In genomic region chr5:148808426-148808825, GRCm38 (mm10) we compare ENCODE assay signal across 9 mouse cellular contexts.
DNase-seq lines count a peak whose midpoint lies in the region; ATAC-seq lines count a peak whose summit lies in the region.
"Had no signal": no experiment of that assay in that cellular context is flagged by ENCODE, and none has a peak within 500 bp of the region (broad histone marks: within the 10 kb centered on the region; RNA-seq: fewer than 3 reads in every experiment).

No protein-coding gene starts in this region.

- no peak overlapping the region for H3K4me3 ChIP-seq in forebrain, embryonic 14.5 days (ENCODE audit: low read depth, low read length)
- no peak overlapping the region for H3K4me3 ChIP-seq in hindbrain, embryonic 12.5 days
- H3K4me3 ChIP-seq: liver, embryonic 15.5 days had no signal

- H3K9ac ChIP-seq in forebrain, embryonic 14.5 days (ENCODE audit: low read length), result no peak overlapping the region
- H3K9ac ChIP-seq in hindbrain, embryonic 12.5 days, result no peak overlapping the region
- H3K9ac ChIP-seq: liver, embryonic 15.5 days had no signal

- peak; percentile 67 for DNase-seq in CD4-positive, CD25-positive, alpha-beta regulatory T cell, adult 2 months (ENCODE audit: low read depth, low spot score)
- DNase-seq in brain, adult 2 months (ENCODE audit: low read depth, low spot score), result peak; percentile 84
- peak; percentile 85 for DNase-seq in forebrain, embryonic 14.5 days (ENCODE audit: low spot score)
- DNase-seq in layer of hippocampus, postnatal 10 days (ENCODE audit: low spot score in 2 of 2), result peak; percentile 80 to 83
- DNase-seq in right cerebral cortex, postnatal 36 days (ENCODE audit: low spot score in 2 of 2), result peak; percentile 17 to 19

- 0% methylated on average over 4 of the region's 4 CpGs for WGBS in forebrain, embryonic 14.5 days
- 1% methylated on average over 4 of the region's 4 CpGs for WGBS in hindbrain, embryonic 12.5 days

- no peak for ATAC-seq in CD4-positive, CD25-positive, alpha-beta regulatory T cell, adult 4 months
- ATAC-seq in forebrain, embryonic 14.5 days, result peak; percentile 52
- 0 out of 2 replicates have a peak, but pooled peaks have one; percentile 17 for ATAC-seq in hindbrain, embryonic 12.5 days (ENCODE audit: low FRiP score)
- ATAC-seq in megakaryocyte progenitor cell, adult 5-6 weeks (replicated peaks; ENCODE audit: poor library complexity), result peak; percentile 60

- no peak overlapping the region for H3K27ac ChIP-seq in forebrain, embryonic 14.5 days (ENCODE audit: low read depth, low read length)
- no peak overlapping the region for H3K27ac ChIP-seq in hindbrain, embryonic 12.5 days
- H3K27ac ChIP-seq: liver, embryonic 15.5 days had no signal

- H3K27me3 ChIP-seq in forebrain, embryonic 14.5 days (replicated peaks; ENCODE audit: control insufficient read depth, insufficient read depth, low read length), result no peaks in the 10 kb centered on the region
- H3K27me3 ChIP-seq in hindbrain, embryonic 12.5 days, result peaks cover 19% of the 10 kb centered on the region

- no peaks in the 10 kb centered on the region for H3K9me3 ChIP-seq in forebrain, embryonic 14.5 days (replicated peaks; ENCODE audit: control insufficient read depth, low read length)
- no peaks in the 10 kb centered on the region for H3K9me3 ChIP-seq in hindbrain, embryonic 12.5 days (replicated peaks)
- H3K9me3 ChIP-seq: liver, embryonic 15.5 days had no signal

- H3K4me2 ChIP-seq in forebrain, embryonic 14.5 days (ENCODE audit: low read length), result 0 out of 2 replicates have a peak overlapping the region, but pooled peaks have one; percentile 5
- H3K4me2 ChIP-seq in hindbrain, embryonic 12.5 days (replicated peaks), result peak overlapping the region; percentile 27; the same call in 1 of the 2 replicates
- H3K4me2 ChIP-seq: liver, embryonic 15.5 days had no signal

- no peaks in the 10 kb centered on the region for H3K36me3 ChIP-seq in forebrain, embryonic 14.5 days (ENCODE audit: control insufficient read depth, insufficient read depth, low read length)
- no peaks in the 10 kb centered on the region for H3K36me3 ChIP-seq in hindbrain, embryonic 12.5 days
- H3K36me3 ChIP-seq: liver, embryonic 15.5 days had no signal

- no peaks in the 10 kb centered on the region for H3K4me1 ChIP-seq in forebrain, embryonic 14.5 days (ENCODE audit: control insufficient read depth, insufficient read depth, low read length)
- H3K4me1 ChIP-seq in hindbrain, embryonic 12.5 days, result 0 out of 2 replicates have a peak, but pooled peaks cover 6% of the 10 kb centered on the region

Comparison
In these comparisons a context has a peak if more than half of its experiments do, and no peak if none do; other contexts are left out.
1. DNase-seq: peak in every context shown above with its lines; median percentile 85 in forebrain, embryonic 14.5 days; 84 in brain, adult 2 months; 82 in layer of hippocampus, postnatal 10 days; 67 in CD4-positive, CD25-positive, alpha-beta regulatory T cell, adult 2 months; 18 in right cerebral cortex, postnatal 36 days.